Mouse (Mus musculus): ENCODE results near the gene Nmnat1.
"Not testable (repeated sequence)": the region's sequence is repeated elsewhere in the genome, so short reads cannot be mapped to it uniquely, and the experiment has no call there.

The Nmnat1 gene

DNA sequence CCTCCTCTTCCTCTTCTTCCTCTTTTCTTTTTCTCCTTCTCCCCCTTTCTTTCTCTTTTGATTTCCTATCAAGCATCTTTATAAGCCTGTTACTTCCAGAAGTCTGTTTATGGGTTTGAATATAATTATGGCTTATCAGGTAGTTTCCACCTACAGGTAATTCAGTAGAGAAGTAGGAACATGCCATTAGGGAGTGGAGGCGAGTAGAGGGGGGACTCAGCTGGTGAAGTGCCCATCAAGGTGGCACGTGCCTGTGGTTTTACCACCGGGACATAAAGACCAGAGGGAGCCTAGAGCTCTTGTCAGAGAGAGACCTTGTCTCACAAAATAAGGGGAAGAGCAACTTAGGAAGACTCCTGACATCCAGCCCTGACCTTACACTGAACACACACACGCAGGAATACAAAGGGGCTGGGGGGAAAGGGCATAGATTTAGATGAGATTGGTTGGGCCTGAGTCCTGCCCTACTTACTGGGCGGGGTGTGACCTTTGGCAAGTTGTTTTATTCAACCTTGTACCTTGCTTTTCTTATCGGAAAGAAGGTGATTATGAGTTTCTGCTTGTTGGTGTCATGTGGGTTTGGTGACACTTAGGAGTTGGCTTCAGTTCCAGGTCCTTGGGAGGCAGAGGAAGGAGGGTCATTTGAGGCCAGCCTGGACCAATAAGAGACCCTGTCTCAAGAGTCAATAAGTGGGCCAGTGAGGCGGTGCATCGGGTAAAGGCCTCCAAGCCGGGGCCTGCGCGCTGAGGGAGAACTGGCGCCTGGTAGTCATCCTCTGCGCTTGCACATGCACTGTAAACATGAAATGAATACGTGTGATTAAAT lies 4.6 kb upstream of the Nmnat1 start:
- DNase-seq, result no peak

- no peak for DNase-seq
Measured at GRCm38 (mm10) chr4:149487729-149488128, 2.7 kb upstream of the Nmnat1 start.

- peak in 1 of 2 experiments; percentile 29 for DNase-seq
Measured at GRCm38 (mm10) chr4:149485825-149486206, 814 bp upstream of the Nmnat1 start.

GRCm38 (mm10) chr4:149484566-149484965 lies 436 bp downstream of the Nmnat1 start:
- DNase-seq, result no peak

- no peak for DNase-seq
Measured at GRCm38 (mm10) chr4:149477078-149477477, 7.9 kb downstream of the Nmnat1 start, which contains the start of gene Tmem274. Gene Tmem274 (plus strand): TSS chr4:149477378.

GRCm38 (mm10) chr4:149475096-149475495 lies 9.9 kb downstream of the Nmnat1 start:
- DNase-seq, result peak in 1 of 2 experiments; percentile 34

DNA sequence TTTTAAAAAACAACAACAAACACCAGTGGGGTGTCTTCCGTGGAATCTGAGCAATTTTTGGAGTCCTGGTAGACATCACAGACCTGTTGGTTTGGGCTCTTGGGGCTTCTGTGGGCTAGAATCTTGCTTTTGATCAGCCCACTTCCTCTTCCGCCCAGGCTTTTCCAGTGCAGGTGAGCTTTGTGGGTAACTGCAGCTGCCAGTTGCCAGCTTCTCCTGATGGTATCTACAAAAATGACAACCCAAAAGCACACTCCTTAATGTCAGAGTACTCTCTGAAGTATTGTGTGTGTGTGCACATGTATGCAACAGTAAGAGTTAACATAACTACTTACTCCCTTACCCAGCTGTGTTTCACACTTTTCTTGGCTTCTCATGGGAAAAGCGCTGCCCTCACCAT lies 15.4 kb downstream of the Nmnat1 start:
- DNase-seq, result no peak

DNA sequence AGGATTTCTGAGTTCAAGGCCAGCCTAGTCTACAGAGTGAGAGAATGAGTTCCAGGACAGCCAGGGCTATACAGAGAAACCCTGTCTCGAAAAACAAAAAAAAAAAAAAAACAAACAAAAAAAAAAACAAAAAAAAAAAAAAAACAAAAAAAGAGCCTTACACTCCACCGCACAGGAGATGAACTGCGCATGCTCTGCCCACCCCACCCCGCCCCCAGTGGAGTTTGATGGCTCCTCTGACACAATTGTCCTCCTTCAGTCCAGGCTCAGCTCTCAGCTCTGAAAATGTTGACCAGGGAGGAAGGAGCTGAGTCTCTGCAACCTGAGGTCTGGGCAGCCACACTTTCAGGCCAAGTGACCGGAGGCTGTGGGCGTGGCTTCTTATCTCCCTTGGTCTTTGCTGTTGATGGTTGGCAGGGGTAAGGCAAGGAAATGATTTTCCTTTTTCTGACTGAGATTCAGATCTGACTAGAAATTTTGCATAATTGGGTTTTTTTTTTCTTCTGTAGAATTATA lies 21.5 kb downstream of the Nmnat1 start:
- DNase-seq, result peak in 1 of 2 experiments; percentile 35

GRCm38 (mm10) chr4:149462305-149462971 lies 22.6 kb downstream of the Nmnat1 start:
- DNase-seq, result no peak

GRCm38 (mm10) chr4:149461579-149462304 lies 23.3 kb downstream of the Nmnat1 start:
- peak; percentile 85 to 89 for DNase-seq

DNA sequence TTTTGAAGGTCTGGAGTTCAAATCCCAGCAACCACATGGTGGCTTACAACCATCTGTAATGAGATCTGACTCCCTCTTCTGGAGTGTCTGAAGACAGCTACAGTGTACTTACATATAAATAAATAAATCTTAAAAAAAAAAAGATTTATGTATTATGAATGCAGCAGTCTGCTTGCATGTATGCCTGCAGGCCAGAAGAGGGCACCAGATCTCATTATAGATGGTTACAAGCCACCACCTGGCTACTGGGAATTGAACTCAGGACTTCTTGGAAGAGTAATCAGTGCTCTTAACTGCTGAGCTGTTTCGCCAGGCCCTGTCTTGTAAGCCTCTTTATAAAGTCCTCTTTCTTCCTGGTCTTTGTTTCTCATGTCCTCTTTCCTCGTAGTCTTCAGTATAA lies 24.5 kb downstream of the Nmnat1 start:
- DNase-seq, result not testable (repeated sequence)

GRCm38 (mm10) chr4:149459425-149459824 lies 25.6 kb downstream of the Nmnat1 start:
- DNase-seq, result no peak

DNA sequence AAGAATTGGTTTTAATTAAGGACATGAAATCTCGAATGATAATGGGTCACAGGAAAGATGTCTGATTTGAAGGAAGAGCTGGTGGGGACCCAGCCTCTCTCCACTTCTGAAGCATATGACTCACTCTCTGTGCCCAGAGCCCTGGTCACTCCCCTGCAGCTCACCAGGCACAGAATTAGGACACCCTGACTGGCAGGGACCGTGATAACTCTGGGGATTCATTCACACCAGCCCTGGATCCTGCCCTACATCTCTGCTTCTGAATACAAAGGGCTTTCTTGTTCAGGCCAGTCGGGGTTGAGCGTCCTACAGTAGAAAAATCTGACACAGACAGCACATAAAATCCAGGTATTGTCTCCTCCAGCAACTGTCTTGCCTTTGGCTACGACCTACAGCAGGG lies 26.5 kb downstream of the Nmnat1 start:
- DNase-seq, result no peak

DNA sequence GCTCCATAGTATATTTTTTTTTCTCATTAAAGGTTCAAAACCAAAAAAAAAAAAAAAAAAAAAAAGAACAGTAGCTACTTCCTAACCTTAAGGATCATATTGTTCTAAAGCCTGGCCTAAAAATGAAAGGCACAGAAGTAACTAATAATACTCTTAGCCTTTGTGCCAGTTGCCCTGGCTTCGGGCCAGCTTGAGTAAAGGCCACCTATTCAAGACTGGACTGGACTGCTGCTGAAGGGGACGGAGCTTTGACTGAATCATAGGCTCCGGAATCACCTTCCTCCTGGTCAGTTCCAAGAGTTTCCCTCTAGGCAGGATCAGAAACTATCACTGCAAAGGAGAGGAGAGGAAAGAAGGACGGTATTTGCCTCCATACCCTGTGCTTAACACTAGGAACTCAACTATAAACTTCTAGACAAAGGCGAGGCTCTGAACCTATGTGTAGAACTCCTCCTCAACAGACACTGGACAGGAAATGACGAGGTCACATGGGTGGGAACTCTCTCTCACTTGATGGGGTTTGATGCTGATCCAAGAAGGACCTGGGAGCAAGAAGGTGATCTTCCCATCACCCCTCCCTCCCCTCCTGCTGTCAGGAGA lies 27.1 kb downstream of the Nmnat1 start:
- DNase-seq, result peak in 1 of 2 experiments; percentile 61

GRCm38 (mm10) chr4:149457163-149457562 lies 27.8 kb downstream of the Nmnat1 start:
- DNase-seq, result not testable (repeated sequence)

GRCm38 (mm10) chr4:149454879-149455278 lies 30.1 kb downstream of the Nmnat1 start, which contains the start of gene Rbp7:
Gene Rbp7 (minus strand): TSS chr4:149454978.
- no peak for DNase-seq

DNA sequence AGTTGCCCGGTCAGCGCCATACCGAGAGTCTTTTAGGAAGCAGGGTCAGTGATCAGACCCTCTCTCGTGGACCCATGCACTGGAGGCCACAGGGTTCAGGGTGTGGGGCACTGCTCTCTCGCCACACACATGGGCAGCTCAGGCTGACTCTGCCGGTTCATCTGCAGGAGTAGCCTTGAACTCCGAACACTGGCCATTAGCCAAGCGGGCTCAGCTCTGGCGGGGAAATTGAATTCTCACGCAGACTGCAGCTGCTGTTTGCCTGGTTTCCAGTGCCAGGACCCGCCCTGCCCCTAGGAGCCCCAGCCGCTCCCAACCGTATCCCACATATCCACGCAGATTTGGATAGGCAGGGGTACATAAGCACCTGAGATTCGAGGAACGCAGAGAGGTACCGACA lies 30.7 kb downstream of the Nmnat1 start:
- peak; percentile 37 to 57 for DNase-seq

GRCm38 (mm10) chr4:149453656-149454055 lies 31.3 kb downstream of the Nmnat1 start:
- peak; percentile 59 to 75 for DNase-seq

- DNase-seq, result no peak
Measured at GRCm38 (mm10) chr4:149450636-149451035, 34.4 kb downstream of the Nmnat1 start.

- DNase-seq, result no peak
Measured at GRCm38 (mm10) chr4:149446309-149446708, 38.7 kb downstream of the Nmnat1 start.

- DNase-seq, result peak; percentile 47 to 66
Measured at GRCm38 (mm10) chr4:149445868-149446267, 39.1 kb downstream of the Nmnat1 start.

DNA sequence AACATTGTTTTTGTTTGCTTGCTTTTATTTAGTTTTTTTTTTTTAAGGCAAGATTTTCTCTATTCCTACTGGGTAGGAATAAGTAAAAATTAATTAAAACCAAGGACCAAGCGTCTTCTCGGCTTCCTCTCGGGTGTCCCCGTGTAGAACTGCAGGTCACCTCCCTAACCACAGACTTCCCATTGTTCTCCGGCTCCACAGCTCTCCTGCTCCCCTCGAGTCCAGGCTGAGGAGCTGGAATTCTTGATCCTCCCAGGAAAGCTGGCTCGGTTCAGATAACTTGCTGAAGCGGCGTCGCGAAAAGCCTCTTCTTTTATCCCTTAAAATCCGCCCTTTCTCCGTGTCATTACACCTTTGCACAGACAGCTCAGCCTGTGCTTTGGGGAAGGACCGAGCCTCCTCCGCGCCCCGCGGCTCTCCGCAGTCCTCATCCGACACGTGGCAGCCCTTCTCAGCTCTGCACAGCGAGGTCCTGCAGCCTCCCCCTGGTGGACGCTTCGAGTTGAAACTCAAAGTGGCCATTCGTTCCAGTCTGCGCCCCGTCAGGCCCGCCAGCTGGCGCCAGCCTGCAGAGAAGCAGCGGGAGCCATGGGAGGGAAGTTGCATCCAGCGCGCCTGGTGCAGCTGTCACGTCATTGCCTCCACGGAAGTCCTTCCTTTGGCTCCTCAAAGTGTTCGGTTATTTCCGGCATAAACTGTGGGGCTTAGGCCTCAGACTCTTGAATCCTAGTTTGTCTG lies 39.9 kb downstream of the Nmnat1 start:
- DNase-seq, result peak; percentile 92 to 93
